Mouse (Mus musculus) heart, embryonic 12.5 days (tissue): Measurements from ENCODE around the gene Pam16. TPM values are rescaled to one million over a fixed set of nuclear protein-coding genes. Genes with fewer than 3 reads are reported as not detected.

ENCODE experiments used
- ATAC-seq: fragments of 200-750 bp; cut with Nextera tagmentation; 2 replicates; pipeline ENCODE4 v1.8.0; 2017; ENCODE audit warnings: moderate TSS enrichment, moderate library complexity; ENCODE audit not compliant: insufficient number of reproducible peaks, low FRiP score
- H3K27ac ChIP-seq: fragments of 300-500 bp; sonication (generic); 2 replicates; pipeline ENCODE4 v1.5.1; 2016; ENCODE audit warnings: mild to moderate bottlenecking, moderate library complexity; ENCODE audit not compliant: poor library complexity, severe bottlenecking
- H3K27me3 ChIP-seq: fragments of 300-500 bp; sonication (generic); replicated peaks from 2 replicates; pipeline ENCODE4 v1.6.1; 2016; ENCODE audit warnings: mild to moderate bottlenecking, moderate library complexity
- H3K36me3 ChIP-seq: fragments of 300-500 bp; sonication (generic); 2 replicates; pipeline ENCODE4 v1.6.1; 2016; ENCODE audit warnings: mild to moderate bottlenecking, moderate library complexity
- H3K4me1 ChIP-seq: fragments of 300-500 bp; sonication (generic); replicated peaks from 2 replicates; pipeline ENCODE4 v1.6.1; 2016; ENCODE audit warnings: mild to moderate bottlenecking
- H3K4me2 ChIP-seq: fragments of 300-500 bp; sonication (generic); 2 replicates; pipeline ENCODE4 v1.6.1; 2016; ENCODE audit warnings: mild to moderate bottlenecking, moderate library complexity
- H3K4me3 ChIP-seq: fragments of 300-500 bp; sonication (generic); 2 replicates; pipeline ENCODE4 v1.5.1; 2016; ENCODE audit warnings: mild to moderate bottlenecking
- H3K9ac ChIP-seq: fragments of 300-500 bp; sonication (generic); 2 replicates; pipeline ENCODE4 v1.6.1; 2016; ENCODE audit warnings: mild to moderate bottlenecking, moderate library complexity
- H3K9me3 ChIP-seq: fragments of 300-500 bp; sonication (generic); replicated peaks from 2 replicates; pipeline ENCODE4 v1.6.1; 2016; ENCODE audit warnings: mild to moderate bottlenecking, moderate library complexity
- WGBS: fragments of 180-500 bp; shearing (Covaris S2); methylation state at CpG from one replicate; pipeline ENCODE4 v1.1.7; 2016; 5-methylcytosine and 5-hydroxymethylcytosine counted together
- polyA plus RNA-seq: library from polyadenylated mRNA; unstranded; fragments of >200 nt; fragmentation: Nextera tagmentation; extraction: Ambion mirVana; gene quantifications from 2 replicates; pipeline ENCODE4 v1.2.1, GENCODE M21; 2016

Pam16 gene
- polyA plus RNA-seq, 1 experiment from 2014 or later, result 127 TPM

DNA sequence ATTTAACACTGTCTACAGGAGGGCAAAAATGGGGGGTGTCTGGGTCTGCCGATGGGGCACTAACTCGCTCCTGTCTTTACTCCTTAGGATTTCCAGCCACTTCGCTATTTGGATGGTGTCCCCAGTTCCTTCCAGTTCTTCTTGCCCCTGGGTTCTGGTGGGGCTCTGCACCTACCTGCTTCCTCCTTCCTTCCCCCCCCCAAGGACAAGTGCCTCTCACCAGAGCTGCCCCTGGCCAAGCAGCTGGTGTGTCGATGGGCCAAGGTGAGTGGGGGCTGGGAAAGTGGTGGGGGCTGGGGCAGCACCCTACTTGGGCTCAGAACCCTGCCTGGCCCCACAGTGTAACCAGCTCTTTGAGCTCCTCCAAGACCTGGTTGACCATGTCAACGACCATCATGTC, 13.6 kb downstream of the Pam16 start:
- H3K9me3 ChIP-seq, result no peaks in the 10 kb centered on the region
- H3K9ac ChIP-seq, result no peak overlapping the region
- H3K36me3 ChIP-seq, result peaks cover 68% of the 10 kb centered on the region

GRCm38 (mm10) chr16:4608532-4609059, 16.2 kb downstream of the Pam16 start:
- Histone ChIP-seq H3K9ac (no peak overlapping the region), H3K4me1 (peaks cover 45% of the 10 kb centered on the region), H3K27me3 (no peaks in the 10 kb centered on the region), H3K9me3 (no peaks in the 10 kb centered on the region), H3K4me2 (no peak overlapping the region), H3K36me3 (peaks cover 43% of the 10 kb centered on the region), H3K4me3 (no peak overlapping the region), H3K27ac (no peak overlapping the region)
- whole genome bisulfite sequencing, result 85% methylated on average over 19 of the region's 19 CpGs
- ATAC-seq, result no peak

More for the DNA sequence above, 13.6 kb downstream of the Pam16 start:
- no peak overlapping the region for H3K4me2 ChIP-seq
- peaks cover 23% of the 10 kb centered on the region for H3K4me1 ChIP-seq
- no peak for ATAC-seq
- H3K4me3 ChIP-seq, result no peak overlapping the region
- H3K27me3 ChIP-seq, result no peaks in the 10 kb centered on the region
- WGBS, result 85% methylated on average over 5 of the region's 5 CpGs
- no peak overlapping the region for H3K27ac ChIP-seq

DNA sequence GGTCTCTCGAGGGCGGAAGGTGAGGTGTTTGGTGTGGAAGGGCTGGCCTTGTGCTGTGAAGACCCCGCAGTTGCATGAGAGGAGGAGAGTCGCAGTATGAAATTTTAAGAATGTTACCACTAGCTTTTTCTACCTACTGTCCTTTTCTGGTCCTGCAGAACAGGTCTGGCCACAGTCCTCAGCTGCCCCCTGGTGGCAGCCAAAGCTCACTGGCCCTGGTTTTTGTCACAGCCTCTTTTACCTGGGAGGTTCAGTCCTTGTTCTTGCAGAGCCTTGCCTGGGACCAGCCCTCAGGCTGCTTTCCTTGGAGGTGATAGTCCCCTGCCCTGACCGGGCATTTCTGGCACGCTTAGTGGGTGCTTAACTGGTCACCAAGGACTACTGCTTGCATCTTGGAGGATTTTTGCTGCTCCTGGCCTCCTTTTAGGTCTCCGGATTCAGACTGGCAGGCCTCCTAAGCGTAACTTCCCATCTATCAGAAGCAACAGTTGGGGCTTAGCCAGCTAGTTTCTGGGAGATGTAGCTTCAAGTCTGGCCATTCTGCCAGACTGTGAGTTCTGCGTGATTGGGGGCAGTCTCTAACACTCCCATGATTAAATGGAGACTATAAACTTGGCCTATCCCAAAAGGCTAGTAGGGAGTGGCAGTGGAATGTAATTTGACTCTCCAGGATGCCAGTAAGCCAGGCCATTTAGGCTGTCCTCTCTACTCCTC, 16.8 kb downstream of the Pam16 start:
- H3K9me3 ChIP-seq, result no peaks in the 10 kb centered on the region
- H3K4me3 ChIP-seq, result no peak overlapping the region
- H3K4me1 ChIP-seq, result peaks cover 51% of the 10 kb centered on the region
- no peak overlapping the region; the same call in 1 of the 2 replicates for H3K9ac ChIP-seq
- no peaks in the 10 kb centered on the region for H3K27me3 ChIP-seq
- ATAC-seq, result no peak; the same call in 1 of the 2 replicates
- H3K27ac ChIP-seq, result no peak overlapping the region; the same call in 1 of the 2 replicates
- peaks cover 37% of the 10 kb centered on the region for H3K36me3 ChIP-seq
- H3K4me2 ChIP-seq, result no peak overlapping the region
- WGBS, result 47% methylated on average over 9 of the region's 9 CpGs

DNA sequence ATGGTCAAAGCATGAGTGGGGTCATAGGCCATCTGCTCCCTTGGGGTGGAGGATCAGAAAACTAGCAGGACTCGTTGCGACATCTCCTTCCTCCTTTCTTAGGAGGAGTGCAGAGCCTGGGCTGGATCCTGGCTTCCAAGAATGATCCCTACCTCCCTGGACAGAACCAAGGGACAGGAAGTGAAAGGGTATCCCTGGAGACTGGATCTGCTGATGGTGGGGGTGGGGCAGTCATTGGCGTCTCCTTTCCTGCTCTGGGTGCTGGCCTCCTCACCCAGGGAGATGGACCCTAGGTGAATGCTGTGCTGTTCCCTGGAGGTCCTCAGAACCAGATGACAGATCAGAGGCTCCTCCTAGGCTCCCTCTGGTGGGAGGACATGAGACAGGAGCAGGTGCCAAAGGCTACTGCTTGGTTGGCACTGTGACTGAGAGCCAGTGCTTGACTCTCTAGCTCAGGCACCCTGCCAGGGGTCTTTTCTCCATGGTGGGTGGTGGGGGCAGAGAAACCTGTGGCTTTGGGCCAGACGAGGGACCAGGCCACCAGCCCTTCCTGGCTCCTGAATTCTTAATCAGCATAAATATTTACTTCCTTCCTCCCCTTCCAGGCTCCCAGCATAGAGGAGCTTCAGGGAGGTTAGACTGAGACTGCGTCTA, 18.2 kb downstream of the Pam16 start:
- H3K36me3 ChIP-seq, result peaks cover 27% of the 10 kb centered on the region
- H3K9me3 ChIP-seq, result no peaks in the 10 kb centered on the region
- 0 out of 2 replicates have a peak, but pooled peaks have one; percentile 5 for ATAC-seq
- WGBS, result 22% methylated on average over 5 of the region's 5 CpGs
- H3K4me2 ChIP-seq, result peak overlapping the region; percentile 40
- peak overlapping the region; percentile 49 for H3K9ac ChIP-seq
- H3K27me3 ChIP-seq, result no peaks in the 10 kb centered on the region
- H3K4me1 ChIP-seq, result peaks cover 64% of the 10 kb centered on the region
- no peak overlapping the region for H3K4me3 ChIP-seq
- H3K27ac ChIP-seq, result peak overlapping the region; percentile 75

- H3K4me2 ChIP-seq, result no peak overlapping the region
- H3K9ac ChIP-seq, result peak overlapping the region; percentile 26; the same call in 1 of the 2 replicates
- WGBS, result 68% methylated on average over 13 of the region's 13 CpGs
Observed at GRCm38 (mm10) chr16:4605514-4606131, 19.2 kb downstream of the Pam16 start.

DNA sequence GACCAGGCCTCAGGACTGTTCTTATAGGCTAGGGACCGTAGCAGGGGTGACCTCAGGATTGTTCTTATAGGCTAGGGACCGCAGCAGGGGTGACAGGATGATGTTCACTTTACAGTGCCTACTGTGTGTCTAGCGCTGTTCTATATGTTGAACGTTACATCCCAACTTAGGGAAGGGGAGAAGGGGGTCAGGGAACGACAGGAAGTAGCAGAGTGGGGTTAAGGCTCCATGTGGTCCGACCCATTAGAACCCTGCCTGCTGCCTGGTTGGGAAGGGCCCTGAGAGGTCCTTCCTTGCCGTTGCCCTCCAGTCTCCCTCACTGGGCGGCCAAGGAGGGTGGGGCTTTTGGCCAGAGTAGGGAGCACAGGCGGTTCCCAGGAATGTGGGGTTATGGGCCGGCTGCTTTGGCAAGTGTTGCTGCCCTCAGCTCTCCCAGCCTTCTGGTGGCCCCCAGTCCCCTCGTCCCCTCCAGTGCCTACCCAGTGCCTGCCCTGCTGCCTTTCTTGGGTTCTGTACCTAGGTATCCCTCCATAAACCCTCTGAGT, 20.4 kb downstream of the Pam16 start:
- ATAC-seq, result no peak
- H3K36me3 ChIP-seq, result peaks cover 8% of the 10 kb centered on the region
- H3K4me1 ChIP-seq, result peaks cover 86% of the 10 kb centered on the region
- H3K27ac ChIP-seq, result peak overlapping the region; percentile 84
- no peaks in the 10 kb centered on the region for H3K27me3 ChIP-seq
- no peak overlapping the region for H3K4me2 ChIP-seq
- 66% methylated on average over 11 of the region's 11 CpGs for WGBS
- no peak overlapping the region for H3K4me3 ChIP-seq
- H3K9ac ChIP-seq, result peak overlapping the region; percentile 53
- no peaks in the 10 kb centered on the region for H3K9me3 ChIP-seq

More at GRCm38 (mm10) chr16:4605514-4606131, 19.2 kb downstream of the Pam16 start:
- Histone ChIP-seq H3K36me3 (peaks cover 19% of the 10 kb centered on the region), H3K4me1 (peaks cover 74% of the 10 kb centered on the region), H3K9me3 (no peaks in the 10 kb centered on the region), H3K4me3 (no peak overlapping the region), H3K27ac (peak overlapping the region; percentile 75; the same call in 1 of the 2 replicates), H3K27me3 (no peaks in the 10 kb centered on the region)
- no peak for ATAC-seq

- ATAC-seq, result no peak
- H3K9ac ChIP-seq, result peak overlapping the region; percentile 53
- 43% methylated on average over 1 of the region's 1 CpGs for WGBS
Observed at GRCm38 (mm10) chr16:4603453-4603837, 21.3 kb downstream of the Pam16 start.

DNA sequence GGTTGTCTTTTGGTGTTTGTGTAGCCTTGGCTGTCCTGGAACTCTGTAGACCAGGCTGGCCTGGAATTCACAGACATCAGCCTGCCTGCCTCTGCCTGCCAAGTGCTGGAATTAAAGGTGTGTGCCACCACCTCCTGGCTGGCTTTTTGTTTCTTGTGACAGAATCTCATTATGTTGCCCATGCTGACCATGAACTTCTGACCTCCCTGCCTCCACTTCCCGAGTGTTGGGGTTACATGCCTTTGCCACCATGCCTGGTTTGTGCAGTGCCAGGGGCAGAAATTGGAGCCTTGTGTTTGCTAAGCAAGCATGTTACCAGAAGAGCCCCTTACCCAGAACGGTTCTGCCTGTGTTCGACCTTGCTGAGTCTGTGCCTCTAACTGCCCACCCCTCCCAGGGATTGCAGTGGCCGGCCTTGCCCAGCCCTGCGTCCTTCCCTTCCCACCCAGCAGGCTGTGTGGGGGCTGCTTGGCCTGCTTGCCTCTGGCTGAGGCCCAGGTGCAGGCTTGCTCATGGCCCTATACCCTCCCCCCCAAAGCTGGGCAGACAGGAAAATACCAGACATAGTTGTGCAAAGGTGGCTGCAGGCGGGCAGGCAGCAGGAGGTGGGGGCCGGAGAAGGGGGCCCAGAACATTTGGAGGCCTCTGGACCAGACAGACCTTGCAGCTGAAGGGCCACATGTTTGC, 21.9 kb downstream of the Pam16 start:
- Histone ChIP-seq H3K9ac (peak overlapping the region; percentile 53), H3K9me3 (no peaks in the 10 kb centered on the region), H3K4me2 (peak overlapping the region; percentile 49), H3K4me1 (peaks cover 98% of the 10 kb centered on the region), H3K27ac (peak overlapping the region; percentile 84), H3K4me3 (no peak overlapping the region), H3K36me3 (no peaks in the 10 kb centered on the region), H3K27me3 (no peaks in the 10 kb centered on the region)
- 19% methylated on average over 7 of the region's 7 CpGs for WGBS
- ATAC-seq, result peak; percentile 12; the same call in 1 of the 2 replicates

More at GRCm38 (mm10) chr16:4603453-4603837, 21.3 kb downstream of the Pam16 start:
- peak overlapping the region; percentile 84 for H3K27ac ChIP-seq
- no peaks in the 10 kb centered on the region; the same call in 1 of the 2 replicates for H3K36me3 ChIP-seq
- no peak overlapping the region for H3K4me3 ChIP-seq
- no peaks in the 10 kb centered on the region for H3K27me3 ChIP-seq
- no peaks in the 10 kb centered on the region for H3K9me3 ChIP-seq
- H3K4me1 ChIP-seq, result peaks cover 95% of the 10 kb centered on the region
- H3K4me2 ChIP-seq, result peak overlapping the region; percentile 49

DNA sequence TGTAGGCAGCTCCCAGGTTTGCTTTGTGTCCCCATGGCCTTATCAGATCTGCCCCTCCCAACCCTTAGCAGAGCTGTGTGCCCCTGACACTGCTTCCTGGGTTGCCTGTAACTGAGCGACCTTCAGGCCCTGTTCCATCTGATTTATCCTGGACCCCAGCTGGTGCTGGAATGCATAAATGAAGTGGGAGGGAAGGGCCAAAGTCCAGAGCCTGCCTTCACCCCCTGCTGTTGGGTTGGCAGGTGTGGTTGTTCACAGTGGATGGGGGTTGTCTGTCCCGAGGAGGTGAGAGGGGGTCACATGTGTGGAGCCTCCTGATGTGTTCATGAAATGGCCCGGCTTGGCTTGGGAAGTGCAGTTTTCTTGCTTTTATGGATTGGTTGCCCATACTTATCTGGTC, 22.6 kb downstream of the Pam16 start:
- 0 out of 2 replicates have a peak, but pooled peaks have one; percentile 5 for ATAC-seq
- Histone ChIP-seq H3K36me3 (no peaks in the 10 kb centered on the region), H3K27me3 (no peaks in the 10 kb centered on the region), H3K27ac (peak overlapping the region; percentile 84), H3K4me2 (peak overlapping the region; percentile 49), H3K9me3 (no peaks in the 10 kb centered on the region), H3K9ac (peak overlapping the region; percentile 53), H3K4me1 (peaks cover 99% of the 10 kb centered on the region), H3K4me3 (no peak overlapping the region)
- 14% methylated on average over 3 of the region's 3 CpGs for WGBS

- Histone ChIP-seq H3K27me3 (no peaks in the 10 kb centered on the region), H3K9me3 (no peaks in the 10 kb centered on the region), H3K4me3 (no peak overlapping the region), H3K9ac (no peak overlapping the region), H3K4me2 (peak overlapping the region; percentile 22; the same call in 1 of the 2 replicates), H3K36me3 (no peaks in the 10 kb centered on the region), H3K27ac (peak overlapping the region; percentile 72), H3K4me1 (peaks cover 99% of the 10 kb centered on the region)
- 60% methylated on average over 9 of the region's 9 CpGs for WGBS
- ATAC-seq, result no peak
Observed at GRCm38 (mm10) chr16:4600701-4601310, 24.0 kb downstream of the Pam16 start.
